Mouse (Mus musculus): Measurements from ENCODE around the gene Prr36.

DNA sequence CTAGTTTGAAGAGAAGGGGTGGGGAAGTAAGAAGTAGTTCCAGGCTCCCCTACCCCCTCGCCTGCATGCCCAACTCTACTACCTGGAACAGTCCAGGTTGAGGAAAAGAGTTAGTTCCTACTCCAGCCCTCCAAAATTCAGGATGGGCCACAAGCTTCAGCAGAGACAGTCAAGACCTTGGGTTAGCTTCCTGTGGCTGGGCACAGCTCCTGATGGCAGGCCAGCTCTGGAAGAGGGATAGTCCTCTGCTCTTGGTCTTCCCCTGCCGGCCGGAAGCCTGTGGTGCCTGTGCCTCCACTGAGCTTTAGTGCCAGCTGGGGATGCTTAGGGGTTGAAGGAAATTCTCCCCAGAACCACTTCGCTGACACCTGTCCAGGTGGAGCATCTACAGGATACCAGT lies 9.1 kb upstream of the Prr36 start:
- TF ChIP-seq POLR2A (IDR thresholded peaks at IDR 0.05; ENCODE audit: control insufficient read depth, low read depth, low read length): no peak
- TF ChIP-seq CTCF (IDR thresholded peaks at IDR 0.05; ENCODE audit: control insufficient read depth, insufficient read depth, insufficient replicate concordance, low read depth, low read length): 0 out of 2 replicates have a peak, but pooled peaks have one; percentile 3

Measured in testis, adult 2 months (tissue).